Mouse (Mus musculus) mouse trophoblast stem cell (cell line): ENCODE results near the gene Mmp27.

ENCODE experiments used
- in situ Hi-C, 2 experiments: fragments of 300-500 bp; cut with MseI, MboI; formaldehyde crosslinking; loops; 2 replicates in 1 of 2; 3 replicates in 1 of 2; pipeline ENCODE4 v1.15.1; 2025

The Mmp27 gene

GRCm38 (mm10) chr9:7571162-7571561 lies at the start of gene Mmp27:
Gene Mmp27 (plus strand): TSS chr9:7571396.
- in situ Hi-C loops = no loop called here

GRCm38 (mm10) chr9:7526255-7526940 lies 44.8 kb upstream of the Mmp27 start:
- in situ Hi-C loops = no loop called here

GRCm38 (mm10) chr9:7542763-7543162 lies 28.4 kb upstream of the Mmp27 start:
- in situ Hi-C loops = no loop called here

GRCm38 (mm10) chr9:7544923-7545457 lies 26.2 kb upstream of the Mmp27 start:
- in situ Hi-C loops = no loop called here

GRCm38 (mm10) chr9:7545471-7545870 lies 25.7 kb upstream of the Mmp27 start:
- in situ Hi-C loops = no loop called here

- in situ Hi-C loops = no loop called here
Measured at GRCm38 (mm10) chr9:7545920-7546319, 25.3 kb upstream of the Mmp27 start.

- in situ Hi-C loops = no loop called here
Measured at GRCm38 (mm10) chr9:7551943-7552342, 19.3 kb upstream of the Mmp27 start.

- in situ Hi-C loops = no loop called here
Measured at GRCm38 (mm10) chr9:7553536-7553935, 17.7 kb upstream of the Mmp27 start.

- in situ Hi-C loops = no loop called here
Measured at GRCm38 (mm10) chr9:7554382-7554781, 16.8 kb upstream of the Mmp27 start.

GRCm38 (mm10) chr9:7558221-7559017 lies 12.8 kb upstream of the Mmp27 start, which contains the start of gene Mmp8:
Gene Mmp8 (plus strand): TSS chr9:7558456.
- in situ Hi-C loops = no loop called here

- in situ Hi-C loops = no loop called here
Measured at GRCm38 (mm10) chr9:7560026-7560425, 11.2 kb upstream of the Mmp27 start.

- in situ Hi-C loops = no loop called here
Measured at GRCm38 (mm10) chr9:7567376-7567775, 3.8 kb upstream of the Mmp27 start.

GRCm38 (mm10) chr9:7567923-7568322 lies 3.3 kb upstream of the Mmp27 start:
- in situ Hi-C loops = no loop called here

GRCm38 (mm10) chr9:7570485-7570884 lies 711 bp upstream of the Mmp27 start:
- in situ Hi-C loops = no loop called here

GRCm38 (mm10) chr9:7572188-7572587 lies 992 bp downstream of the Mmp27 start:
- in situ Hi-C loops = no loop called here

- in situ Hi-C loops = no loop called here
Measured at GRCm38 (mm10) chr9:7572663-7573308, 1.6 kb downstream of the Mmp27 start.

GRCm38 (mm10) chr9:7575526-7575925 lies 4.3 kb downstream of the Mmp27 start:
- in situ Hi-C loops = no loop called here

GRCm38 (mm10) chr9:7577371-7577770 lies 6.2 kb downstream of the Mmp27 start:
- in situ Hi-C loops = no loop called here

- in situ Hi-C loops = loop anchor here in 1 of 2 experiments (5.0 kb wide), 1 partner anchor 358 kb away; no protein-coding TSS in a partner anchor
Measured at GRCm38 (mm10) chr9:7590063-7590462, 18.9 kb downstream of the Mmp27 start.

- in situ Hi-C loops = loop anchor here in 1 of 2 experiments (5.0 kb wide), 1 partner anchor 361 kb away; no protein-coding TSS in a partner anchor
Measured at GRCm38 (mm10) chr9:7593272-7593812, 22.1 kb downstream of the Mmp27 start.

- in situ Hi-C loops = loop anchor here (5.0 kb wide), 2 partner anchors 363 to 378 kb away; no protein-coding TSS in a partner anchor
Measured at GRCm38 (mm10) chr9:7594816-7595540, 23.8 kb downstream of the Mmp27 start.
